Mouse (Mus musculus) small intestine, adult 2 months (tissue): ENCODE measurements around the gene Cst8. TPM values are rescaled to one million over a fixed set of nuclear protein-coding genes. Genes with fewer than 3 reads are reported as not detected.

Source experiments
- H3K27ac ChIP-seq: fragments of 200-500 bp; 2 replicates; pipeline ENCODE4 v1.5.1; 2012; ENCODE audit warnings: low read depth, low read length, control low read depth, inconsistent platforms; ENCODE audit not compliant: insufficient read depth
- H3K27me3 ChIP-seq: fragments of 200-500 bp; 2 replicates; pipeline ENCODE4 v1.6.1; 2012; ENCODE audit warnings: mild to moderate bottlenecking, moderate library complexity, low read length, inconsistent platforms; ENCODE audit not compliant: control insufficient read depth, insufficient read depth
- H3K36me3 ChIP-seq: fragments of 200-500 bp; 2 replicates; pipeline ENCODE4 v1.6.1; 2012; ENCODE audit warnings: mild to moderate bottlenecking, low read length, control low read depth, inconsistent platforms; ENCODE audit not compliant: control insufficient read depth, insufficient read depth
- H3K4me1 ChIP-seq: fragments of 200-500 bp; 2 replicates; pipeline ENCODE4 v1.6.1; 2012; ENCODE audit warnings: low read length, inconsistent platforms, mixed read lengths; ENCODE audit not compliant: control insufficient read depth, insufficient read depth, insufficient read length
- H3K4me3 ChIP-seq: fragments of 200-500 bp; 2 replicates; pipeline ENCODE4 v1.5.1; 2012; ENCODE audit warnings: low read depth, mild to moderate bottlenecking, control low read depth, inconsistent platforms, low read length, moderate library complexity
- CTCF ChIP-seq: fragments of 200-500 bp; IDR thresholded peaks from 2 replicates; pipeline ENCODE4 v1.5.1; 2012; ENCODE audit warnings: low read depth, mild to moderate bottlenecking, control low read depth, inconsistent platforms, low read length, moderate library complexity, mixed read lengths; ENCODE audit not compliant: insufficient replicate concordance, insufficient read length; ENCODE audit errors: extremely low read depth
- POLR2A ChIP-seq: fragments of 200-500 bp; IDR thresholded peaks from 2 replicates; pipeline ENCODE4 v1.6.1; 2012; ENCODE audit warnings: low read depth, mild to moderate bottlenecking, control low read depth, inconsistent platforms, low read length, moderate library complexity
- WGBS: fragments of 180-500 bp; shearing (Covaris S2); methylation state at CpG from one replicate; pipeline ENCODE4 v1.1.7; 2018; 5-methylcytosine and 5-hydroxymethylcytosine counted together
- polyA plus RNA-seq: library from polyadenylated mRNA; depleted of rRNA; stranded (reverse); fragments of >200 nt; gene quantifications from 2 replicates; pipeline ENCODE4 v1.2.3, GENCODE M21; 2012

The Cst8 gene
- polyA plus RNA-seq, 1 experiment, result not detected

DNA sequence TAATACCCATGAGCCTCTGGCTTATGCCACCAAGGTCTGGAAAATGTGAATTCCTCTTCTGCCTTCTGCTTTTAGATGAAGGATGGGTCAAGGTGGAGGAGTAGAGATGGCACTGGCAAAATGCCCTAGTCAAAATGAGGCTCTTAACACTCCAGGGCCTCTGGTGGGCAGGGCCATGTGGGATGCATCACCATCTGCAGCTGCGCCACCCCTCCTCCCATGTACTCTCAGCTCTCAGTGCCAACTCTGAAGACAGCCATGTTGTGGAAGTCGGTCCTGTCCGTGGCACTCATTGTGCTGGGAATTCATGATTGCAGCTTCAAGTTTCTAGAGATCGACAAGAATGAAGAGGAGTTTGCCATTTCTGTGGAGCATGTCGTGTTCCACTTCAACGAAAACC is 9.4 kb upstream of the Cst8 start, which contains the start of gene Cst12:
TSS of gene Cst12 (plus strand) at position 220 of the 400 bp plus-strand sequence.
- H3K36me3 ChIP-seq, result no peaks in the 10 kb centered on the region
- H3K27me3 ChIP-seq, result no peaks in the 10 kb centered on the region
- WGBS, result 90% methylated on average over 6 of the region's 6 CpGs
- no peak within 1 kb of the TSS for H3K4me3 ChIP-seq
- H3K27ac ChIP-seq, result no peak within 1 kb of the TSS
- no peaks in the 10 kb centered on the region for H3K4me1 ChIP-seq
- TF ChIP-seq CTCF (no peak), POLR2A (no peak)

DNA sequence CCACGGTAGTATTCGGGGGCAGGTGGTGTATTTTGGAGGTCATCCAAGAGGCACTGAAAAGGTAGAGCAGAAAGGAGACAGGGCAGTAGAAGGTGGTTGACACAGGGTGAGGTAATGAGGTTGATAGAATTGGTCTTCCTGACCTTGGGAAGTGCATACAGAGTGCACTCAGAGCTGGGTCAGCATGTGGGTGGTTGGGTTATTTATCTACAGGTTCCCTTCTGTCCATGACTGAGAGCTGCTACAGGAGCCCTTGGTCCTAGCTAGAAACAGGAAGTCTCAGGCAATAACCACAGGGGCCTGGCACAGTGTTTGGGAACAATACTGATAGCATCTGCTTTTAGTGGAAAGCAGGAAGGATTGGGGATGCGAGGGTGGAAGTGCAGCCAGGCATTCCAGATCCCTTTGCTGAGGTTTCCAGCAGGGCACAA is 2.9 kb downstream of the Cst8 start:
- no peaks in the 10 kb centered on the region for H3K27me3 ChIP-seq
- no peak for TF ChIP-seq POLR2A
- no peak for TF ChIP-seq CTCF
- no peak overlapping the region for H3K4me3 ChIP-seq
- 24% methylated on average over 3 of the region's 3 CpGs for WGBS
- H3K4me1 ChIP-seq, result no peaks in the 10 kb centered on the region
- no peak overlapping the region for H3K27ac ChIP-seq
- no peaks in the 10 kb centered on the region for H3K36me3 ChIP-seq

DNA sequence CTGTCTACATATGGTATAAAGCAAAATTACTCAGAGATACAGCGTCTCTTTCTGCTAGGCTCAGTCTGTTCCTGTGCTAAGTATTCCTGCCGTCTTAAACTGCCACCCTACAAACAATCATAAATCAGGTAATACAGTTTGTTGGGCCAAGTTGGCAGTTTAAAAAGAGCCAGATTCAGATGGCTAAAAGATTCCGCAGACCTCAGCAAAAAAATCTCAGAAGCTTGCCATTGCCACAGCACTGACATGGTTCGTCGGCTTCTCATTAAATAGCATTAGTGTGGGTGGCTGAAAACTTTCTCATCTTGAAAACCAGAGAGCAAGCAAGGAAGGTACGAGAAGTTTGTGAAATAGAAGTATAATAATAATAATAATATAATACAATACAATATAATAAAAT is 8.1 kb downstream of the Cst8 start:
- WGBS, result 63% methylated on average over 6 of the region's 6 CpGs
- H3K27me3 ChIP-seq, result no peaks in the 10 kb centered on the region
- no peaks in the 10 kb centered on the region for H3K36me3 ChIP-seq
- no peak for TF ChIP-seq CTCF
- no peak for TF ChIP-seq POLR2A
- H3K4me3 ChIP-seq, result no peak overlapping the region
- H3K4me1 ChIP-seq, result no peaks in the 10 kb centered on the region
- no peak overlapping the region for H3K27ac ChIP-seq

DNA sequence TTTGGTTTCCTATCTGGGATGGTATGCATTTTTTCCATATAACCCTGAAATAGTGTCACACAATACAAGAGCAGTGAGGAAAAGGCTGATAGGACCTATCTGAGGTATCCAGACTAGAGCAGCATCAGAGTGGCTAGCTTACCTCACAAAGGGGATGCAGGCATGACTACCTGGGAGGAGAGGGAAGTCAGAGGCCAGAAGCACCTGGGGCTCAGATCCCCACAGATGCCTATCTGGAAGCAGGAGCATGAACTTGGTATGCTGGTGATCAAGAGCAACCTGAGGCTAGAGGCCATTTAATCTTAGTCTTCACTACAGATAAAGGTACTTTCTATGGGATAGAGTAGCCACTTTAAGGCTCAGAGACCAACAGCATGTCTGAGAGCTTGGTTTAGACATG is 21.3 kb downstream of the Cst8 start, which contains the start of gene Cst13:
TSS of gene Cst13 (plus strand) at position 173 of the 400 bp plus-strand sequence.
- Histone ChIP-seq H3K27ac (no peak within 1 kb of the TSS), H3K4me1 (no peaks in the 10 kb centered on the region), H3K4me3 (no peak within 1 kb of the TSS), H3K27me3 (no peaks in the 10 kb centered on the region), H3K36me3 (no peaks in the 10 kb centered on the region)
- no peak for TF ChIP-seq CTCF
- TF ChIP-seq POLR2A, result no peak

DNA sequence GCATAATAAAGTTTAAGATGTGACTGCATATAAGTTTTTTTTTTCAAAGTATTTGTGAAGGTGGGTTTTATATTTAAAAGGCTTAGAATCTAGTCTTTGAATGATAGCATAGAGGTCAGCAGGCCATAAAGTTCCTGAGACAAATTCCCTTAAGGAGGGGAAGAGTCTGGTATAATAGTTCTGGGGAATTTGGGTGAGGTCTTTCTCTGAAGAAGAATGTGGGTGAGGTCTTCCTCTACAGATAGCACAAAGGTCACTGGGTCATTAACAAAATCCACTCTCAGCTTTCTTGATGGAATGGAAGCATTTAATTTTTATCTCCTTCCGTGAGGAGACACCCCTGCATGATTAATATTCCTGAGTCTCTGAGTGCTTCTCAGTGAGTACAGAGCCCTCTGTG is 27.4 kb downstream of the Cst8 start:
- no peaks in the 10 kb centered on the region for H3K36me3 ChIP-seq
- H3K27ac ChIP-seq, result no peak overlapping the region
- H3K4me1 ChIP-seq, result no peaks in the 10 kb centered on the region
- H3K4me3 ChIP-seq, result no peak overlapping the region
- 24% methylated on average over 1 of the region's 1 CpGs for WGBS
- no peaks in the 10 kb centered on the region for H3K27me3 ChIP-seq
- TF ChIP-seq POLR2A (no peak), CTCF (no peak)

DNA sequence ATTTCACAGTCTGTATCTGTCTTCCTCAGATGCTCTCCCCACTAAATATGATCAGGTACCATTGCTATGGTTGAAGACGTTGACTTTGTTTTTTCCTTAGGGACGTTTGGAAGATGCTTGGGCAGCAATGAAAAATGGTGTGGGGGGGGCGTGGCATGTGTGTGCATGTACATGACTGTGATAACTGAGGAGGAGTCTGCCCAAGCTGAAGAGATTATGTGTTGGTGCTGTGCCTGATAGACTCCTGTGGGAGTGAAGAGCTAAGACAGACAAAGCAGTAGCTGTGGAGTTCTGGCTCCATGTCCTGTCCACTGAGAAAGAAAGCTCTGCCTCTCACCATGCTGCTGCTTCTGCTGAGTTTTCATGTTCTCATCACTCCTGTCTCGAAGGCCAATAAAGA is 36.3 kb downstream of the Cst8 start, which contains the start of gene Cst9:
TSS of gene Cst9 (plus strand) at position 236 of the 400 bp plus-strand sequence.
- Histone ChIP-seq H3K4me3 (no peak within 1 kb of the TSS), H3K27me3 (peaks cover 6% of the 10 kb centered on the region; the same call in 1 of the 2 replicates), H3K36me3 (no peaks in the 10 kb centered on the region), H3K4me1 (no peaks in the 10 kb centered on the region), H3K27ac (no peak within 1 kb of the TSS)
- WGBS, result 32% methylated on average over 4 of the region's 4 CpGs
- TF ChIP-seq CTCF (no peak), POLR2A (no peak)

DNA sequence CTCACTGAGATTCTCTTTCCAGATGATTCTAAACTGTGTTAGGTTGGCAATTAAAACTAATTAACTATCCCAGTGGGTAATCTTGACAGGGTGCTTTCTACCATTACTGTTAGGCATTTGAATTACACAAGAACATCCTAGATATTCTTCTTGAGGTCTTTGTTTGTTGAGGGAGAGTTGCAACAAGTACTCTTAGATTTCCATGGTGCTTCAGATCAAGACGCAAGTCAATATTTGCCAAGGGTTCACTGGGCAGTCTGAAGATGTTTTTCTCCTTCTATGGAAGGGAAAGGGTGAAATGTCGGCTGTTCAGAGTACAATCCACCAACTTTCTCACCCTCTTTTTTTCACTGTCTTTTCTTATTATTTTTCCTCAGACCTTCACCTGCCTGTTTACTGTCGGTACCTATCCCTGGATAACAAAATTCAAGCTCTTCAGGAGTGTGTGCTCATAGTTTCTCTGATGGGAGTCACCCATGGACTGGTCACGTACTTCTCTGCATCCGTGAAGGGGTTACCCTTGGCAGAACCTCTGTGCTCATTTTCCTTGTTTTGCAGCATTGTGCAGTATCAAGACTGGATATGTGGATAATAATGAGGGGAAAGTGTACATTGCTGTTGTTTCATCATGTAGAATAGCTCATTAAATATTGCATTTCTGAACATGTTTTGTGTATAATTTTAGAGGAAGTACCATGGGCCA is 39.6 kb downstream of the Cst8 start:
- H3K27me3 ChIP-seq, result peaks cover 6% of the 10 kb centered on the region; the same call in 1 of the 2 replicates
- WGBS, result 74% methylated on average over 5 of the region's 5 CpGs
- no peak overlapping the region for H3K27ac ChIP-seq
- no peaks in the 10 kb centered on the region for H3K36me3 ChIP-seq
- TF ChIP-seq CTCF (no peak), POLR2A (no peak)
- H3K4me1 ChIP-seq, result no peaks in the 10 kb centered on the region
- H3K4me3 ChIP-seq, result no peak overlapping the region
